Mouse (Mus musculus) bone marrow, adult 2 months (tissue): ENCODE results near the gene Myof. TPM values are rescaled to one million over a fixed set of nuclear protein-coding genes. Genes with fewer than 3 reads are reported as not detected.

ENCODE experiments used
- H3K27ac ChIP-seq: fragments of 200-500 bp; 2 replicates; pipeline ENCODE4 v1.5.1; 2012; ENCODE audit warnings: low read depth, mild to moderate bottlenecking, control low read depth, inconsistent platforms, low read length; ENCODE audit not compliant: control insufficient read depth, poor library complexity, insufficient read depth
- H3K4me1 ChIP-seq: fragments of 200-500 bp; 2 replicates; pipeline ENCODE4 v1.6.1; 2011; ENCODE audit warnings: low read length; ENCODE audit not compliant: control insufficient read depth, insufficient read depth
- H3K4me3 ChIP-seq: fragments of 200-500 bp; replicated peaks from 2 replicates; pipeline ENCODE3; 2011; ENCODE audit warnings: mild to moderate bottlenecking, low read depth, low read length, control low read depth; ENCODE audit not compliant: control insufficient read depth
- CTCF ChIP-seq: fragments of 200-500 bp; IDR thresholded peaks from 2 replicates; pipeline ENCODE4 v1.5.1; 2011; ENCODE audit warnings: low read length, control low read depth; ENCODE audit not compliant: control insufficient read depth, insufficient read depth
- POLR2A ChIP-seq: fragments of 200-500 bp; IDR thresholded peaks from 2 replicates; pipeline ENCODE4 v1.6.1; 2011; ENCODE audit warnings: low read depth, mild to moderate bottlenecking, control low read depth, low read length, borderline replicate concordance; ENCODE audit not compliant: control insufficient read depth
- WGBS: fragments of 180-500 bp; shearing (Covaris S2); methylation state at CpG from one replicate; pipeline ENCODE4 v1.1.7; 2018; 5-methylcytosine and 5-hydroxymethylcytosine counted together
- polyA plus RNA-seq: library from polyadenylated mRNA; stranded (reverse); fragments of >200 nt; gene quantifications from 2 replicates; pipeline ENCODE4 v1.2.4, GENCODE M21; 2011; ENCODE audit warnings: low replicate concordance; ENCODE audit not compliant: missing spikeins, insufficient read depth, insufficient read length

The Myof gene
- polyA plus RNA-seq, 1 experiment: 12.4 TPM

- H3K27ac ChIP-seq: no peak overlapping the region
- TF ChIP-seq CTCF (no peak), POLR2A (no peak)
- peaks cover 5% of the 10 kb centered on the region for H3K4me1 ChIP-seq
- WGBS: 12% methylated on average over 2 of the region's 2 CpGs
- H3K4me3 ChIP-seq: no peak overlapping the region
These were observed 9.7 kb downstream of the Myof start for GRCm38 (mm10) chr19:38033735-38034057.

DNA sequence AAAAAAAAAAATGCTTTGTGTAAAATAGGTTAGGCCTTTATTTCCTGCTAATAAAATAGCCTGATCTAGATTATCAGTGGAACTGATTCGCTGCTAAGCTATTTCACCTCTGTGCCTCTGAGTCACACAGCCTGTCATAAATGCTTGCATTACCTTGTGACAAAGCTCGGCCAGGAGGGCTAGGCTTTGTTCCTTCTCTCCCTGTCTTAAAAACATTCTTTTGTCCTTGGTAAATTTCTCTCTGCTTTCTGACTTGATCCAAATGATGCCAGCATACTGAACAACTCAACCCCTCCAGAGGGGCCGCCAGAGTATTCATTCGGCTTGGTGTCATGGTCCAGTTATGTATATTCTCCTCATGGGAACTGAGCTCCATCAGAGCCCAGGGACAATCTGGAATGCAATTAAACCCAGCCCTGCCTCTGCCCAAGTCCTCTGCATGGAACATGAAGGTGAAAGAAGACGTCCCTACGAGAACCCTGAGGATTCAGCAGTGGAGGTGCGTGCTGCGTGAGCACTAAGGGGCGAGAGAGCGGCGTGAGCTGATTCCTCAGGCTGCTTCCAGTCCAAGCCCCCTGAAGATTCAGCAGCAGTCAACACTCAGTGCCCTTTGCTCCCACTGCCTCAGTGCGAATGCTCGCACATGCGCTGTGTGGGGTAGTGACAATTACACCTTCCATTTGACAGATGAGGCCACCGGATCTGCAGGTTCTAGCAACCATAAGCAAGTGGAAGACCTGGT lies 10.2 kb downstream of the Myof start:
- no peak for TF ChIP-seq CTCF
- TF ChIP-seq POLR2A: no peak
- Histone ChIP-seq H3K4me1 (peaks cover 5% of the 10 kb centered on the region), H3K27ac (no peak overlapping the region), H3K4me3 (no peak overlapping the region)
- 74% methylated on average over 15 of the region's 15 CpGs for WGBS

- WGBS: 57% methylated on average over 9 of the region's 9 CpGs
- H3K4me1 ChIP-seq: peaks cover 7% of the 10 kb centered on the region
These were observed 12.2 kb downstream of the Myof start for GRCm38 (mm10) chr19:38031144-38031543.

GRCm38 (mm10) chr19:38030673-38031137 lies 12.7 kb downstream of the Myof start:
- 23% methylated on average over 23 of the region's 23 CpGs for WGBS
- H3K27ac ChIP-seq: no peak overlapping the region
- TF ChIP-seq POLR2A (no peak), CTCF (no peak)
- no peak overlapping the region for H3K4me3 ChIP-seq
- H3K4me1 ChIP-seq: peaks cover 7% of the 10 kb centered on the region

More at GRCm38 (mm10) chr19:38031144-38031543, 12.2 kb downstream of the Myof start:
- Histone ChIP-seq H3K27ac (no peak overlapping the region), H3K4me3 (no peak overlapping the region)
- no peak for TF ChIP-seq POLR2A
- TF ChIP-seq CTCF: no peak

DNA sequence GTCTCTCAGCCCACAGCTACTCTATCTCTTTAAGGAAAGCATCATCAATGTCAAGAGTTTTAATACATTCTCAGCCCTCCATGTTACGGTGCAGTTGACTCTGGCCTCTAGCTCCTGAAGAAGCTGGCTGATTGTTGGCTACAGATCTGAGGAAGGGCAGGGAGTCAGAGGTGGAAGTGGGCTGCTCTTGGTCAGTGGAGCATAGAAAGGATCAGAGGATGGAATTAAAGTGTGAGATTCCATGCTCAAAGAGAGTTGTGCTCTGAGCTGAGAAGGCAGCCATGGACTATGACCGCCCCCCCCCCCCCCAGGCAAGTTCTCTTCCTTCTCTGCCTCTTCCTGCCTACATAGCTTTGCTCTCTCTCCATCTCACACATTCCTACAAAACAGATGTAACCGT lies 13.5 kb downstream of the Myof start:
- TF ChIP-seq POLR2A (no peak), CTCF (no peak)
- no peak overlapping the region for H3K4me3 ChIP-seq
- peaks cover 9% of the 10 kb centered on the region for H3K4me1 ChIP-seq
- H3K27ac ChIP-seq: no peak overlapping the region
- WGBS: 84% methylated on average over 3 of the region's 3 CpGs

- H3K4me1 ChIP-seq: peaks cover 12% of the 10 kb centered on the region
- no peak for TF ChIP-seq POLR2A
- no peak for TF ChIP-seq CTCF
- no peak overlapping the region for H3K27ac ChIP-seq
- no peak overlapping the region for H3K4me3 ChIP-seq
- WGBS: 55% methylated on average over 3 of the region's 3 CpGs
These were observed 14.1 kb downstream of the Myof start for GRCm38 (mm10) chr19:38029292-38029691.

- H3K4me1 ChIP-seq: peaks cover 11% of the 10 kb centered on the region
These were observed 15.4 kb downstream of the Myof start for GRCm38 (mm10) chr19:38027881-38028521.

GRCm38 (mm10) chr19:38027389-38027788 lies 16.0 kb downstream of the Myof start:
- Histone ChIP-seq H3K27ac (no peak overlapping the region), H3K4me3 (no peak overlapping the region), H3K4me1 (peaks cover 11% of the 10 kb centered on the region)
- WGBS: 74% methylated on average over 6 of the region's 6 CpGs
- TF ChIP-seq CTCF (no peak), POLR2A (no peak)

More at GRCm38 (mm10) chr19:38027881-38028521, 15.4 kb downstream of the Myof start:
- Histone ChIP-seq H3K27ac (no peak overlapping the region), H3K4me3 (no peak overlapping the region)
- TF ChIP-seq POLR2A (no peak), CTCF (no peak)
- WGBS: 73% methylated on average over 10 of the region's 10 CpGs

- Histone ChIP-seq H3K27ac (peak overlapping the region; percentile 27; the same call in 1 of the 2 replicates), H3K4me1 (peaks cover 11% of the 10 kb centered on the region), H3K4me3 (no peak overlapping the region)
- 67% methylated on average over 8 of the region's 8 CpGs for WGBS
- TF ChIP-seq CTCF: no peak
- no peak for TF ChIP-seq POLR2A
These were observed 17.2 kb downstream of the Myof start for GRCm38 (mm10) chr19:38026211-38026624.
